Mouse (Mus musculus) heart, embryonic 14.5 days (tissue): ENCODE measurements around the gene Tnnc1. TPM values are rescaled to one million over a fixed set of nuclear protein-coding genes. Genes with fewer than 3 reads are reported as not detected.

Source experiments
- ATAC-seq: fragments of 200-750 bp; cut with Nextera tagmentation; 2 replicates; pipeline ENCODE4 v1.8.0; 2017; ENCODE audit warnings: low read depth, moderate TSS enrichment; ENCODE audit not compliant: insufficient number of reproducible peaks, insufficient read depth, low FRiP score
- H3K27ac ChIP-seq, 2 experiments: fragments of 200-500 bp in 1 of 2; fragments of 300-500 bp in 1 of 2; sonication (generic) in 1 of 2; replicated peaks in 1 of 2; 2 replicates each; pipeline ENCODE4 v1.5.1; 2012 to 2014; ENCODE audit warnings: low read depth in 2 of 2, low read length in 2 of 2, control low read depth in 1 of 2, mild to moderate bottlenecking in 1 of 2, mixed read lengths in 1 of 2; ENCODE audit not compliant: control insufficient read depth in 1 of 2, insufficient read depth in 1 of 2
- H3K27me3 ChIP-seq: fragments of 300-500 bp; sonication (generic); 2 replicates; pipeline ENCODE4 v1.6.1; 2014; ENCODE audit warnings: mild to moderate bottlenecking, low read length, control low read depth; ENCODE audit not compliant: control insufficient read depth, insufficient read depth
- H3K36me3 ChIP-seq: fragments of 300-500 bp; sonication (generic); 2 replicates; pipeline ENCODE4 v1.6.1; 2014; ENCODE audit warnings: mild to moderate bottlenecking, control low read depth, low read length, mixed read lengths; ENCODE audit not compliant: control insufficient read depth, insufficient read depth
- H3K4me1 ChIP-seq, 2 experiments: fragments of 200-500 bp in 1 of 2; fragments of 300-500 bp in 1 of 2; sonication (generic) in 1 of 2; 2 replicates each; pipeline ENCODE4 v1.6.1; 2012 to 2014; ENCODE audit warnings: low read length in 2 of 2, control low read depth in 1 of 2, mixed read lengths in 1 of 2; ENCODE audit not compliant: control insufficient read depth in 2 of 2, insufficient read depth in 2 of 2
- H3K4me2 ChIP-seq: fragments of 300-500 bp; sonication (generic); 2 replicates; pipeline ENCODE4 v1.6.1; 2014; ENCODE audit warnings: mild to moderate bottlenecking, low read length
- H3K4me3 ChIP-seq, 2 experiments: fragments of 200-500 bp in 1 of 2; fragments of 300-500 bp in 1 of 2; sonication (generic) in 1 of 2; 2 replicates each; pipeline ENCODE4 v1.5.1; 2012 to 2014; ENCODE audit warnings: low read length in 2 of 2, mild to moderate bottlenecking in 2 of 2, control low read depth in 1 of 2, low read depth in 1 of 2, moderate library complexity in 1 of 2; ENCODE audit not compliant: control insufficient read depth in 1 of 2, insufficient read depth in 1 of 2
- H3K9ac ChIP-seq: fragments of 300-500 bp; sonication (generic); 2 replicates; pipeline ENCODE4 v1.6.1; 2014; ENCODE audit warnings: mild to moderate bottlenecking, low read length
- H3K9me3 ChIP-seq: fragments of 300-500 bp; sonication (generic); 2 replicates; pipeline ENCODE4 v1.6.1; 2016; ENCODE audit warnings: low read length, control low read depth; ENCODE audit not compliant: control insufficient read depth
- WGBS: fragments of 180-500 bp; shearing (Covaris S2); extraction: QIAGEN DNeasy Blood & Tissue Kit; methylation state at CpG from one replicate; pipeline ENCODE4 v1.1.7; 2014; 5-methylcytosine and 5-hydroxymethylcytosine counted together
- polyA plus RNA-seq: library from polyadenylated mRNA; unstranded; fragments of >200 nt; fragmentation: Nextera tagmentation; extraction: Ambion mirVana; gene quantifications from 2 replicates; pipeline ENCODE4 v1.2.1, GENCODE M21; 2014

Tnnc1 gene
- polyA plus RNA-seq, 1 experiment from 2014 or later: 5,119 TPM

DNA sequence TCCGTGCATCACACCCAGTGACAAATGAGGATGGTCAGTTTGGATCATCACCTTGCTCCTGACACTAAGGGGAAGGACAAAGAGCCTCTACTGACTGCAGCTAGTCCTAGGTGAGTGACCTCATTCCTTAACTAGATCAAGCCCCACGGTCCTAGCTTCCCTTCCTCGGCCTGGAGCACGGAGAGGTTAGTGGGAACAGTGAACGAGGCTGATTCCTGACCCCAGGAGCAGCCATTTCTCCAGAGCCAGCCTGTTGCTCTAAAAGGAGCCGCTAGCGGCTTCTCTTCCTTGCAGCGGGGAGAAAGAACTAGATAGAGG, 2.9 kb upstream of the Tnnc1 start:
- Histone ChIP-seq H3K4me1 (peaks cover 13 to 31% of the 10 kb centered on the region in 2 experiments), H3K9me3 (no peaks in the 10 kb centered on the region), H3K27me3 (no peaks in the 10 kb centered on the region), H3K4me3 (peak overlapping the region; percentile 91 to 93), H3K9ac (peak overlapping the region; percentile 89), H3K36me3 (peaks cover 52% of the 10 kb centered on the region), H3K4me2 (peak overlapping the region; percentile 93), H3K27ac (peak overlapping the region; percentile 96 to 97)
- ATAC-seq: no peak
- WGBS: 3% methylated on average over 8 of the region's 8 CpGs

DNA sequence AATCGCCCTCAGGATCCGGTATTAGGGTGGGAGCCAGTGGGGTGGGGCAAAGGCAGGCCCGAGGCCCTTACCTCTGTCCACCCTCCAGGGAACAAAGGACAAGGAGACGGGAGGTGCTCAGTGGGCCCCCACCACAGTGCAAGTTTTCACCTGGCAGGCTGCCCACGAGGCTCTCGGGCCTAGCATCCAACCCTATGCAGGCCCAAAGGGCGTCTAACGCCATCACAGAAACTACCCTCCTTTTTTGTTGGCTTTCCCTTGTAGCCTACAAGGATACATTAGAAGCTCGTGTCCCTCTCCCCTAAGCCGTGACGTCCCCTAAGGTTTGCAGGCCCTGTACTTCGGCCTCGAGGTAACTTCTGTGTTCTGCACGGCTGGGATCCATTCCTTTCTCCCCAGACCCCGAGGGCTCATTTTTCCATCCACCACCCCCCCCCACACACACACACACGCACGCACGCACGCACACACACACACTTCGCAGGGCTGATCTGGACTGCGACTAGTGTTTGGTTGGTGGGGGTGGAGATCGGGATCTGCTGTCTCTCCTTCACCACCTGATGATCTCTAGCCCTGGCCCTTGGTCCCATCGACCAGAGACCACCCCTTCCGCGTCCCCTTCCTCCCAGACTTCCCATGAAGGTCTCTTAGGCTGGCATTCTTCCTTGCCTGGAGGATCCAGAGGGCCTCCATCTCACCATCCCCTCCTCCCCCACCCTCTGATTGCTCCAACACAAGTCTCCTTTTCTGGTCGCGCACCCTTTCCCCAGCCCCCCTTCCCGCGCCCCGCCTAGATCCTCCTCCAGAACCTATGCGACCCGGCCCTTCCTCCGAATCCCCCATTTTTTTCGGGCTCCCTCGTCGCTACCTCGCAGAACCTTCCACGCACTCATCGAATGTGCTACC, 2.3 kb upstream of the Tnnc1 start:
- H3K4me2 ChIP-seq: peak overlapping the region; percentile 93
- peaks cover 13 to 28% of the 10 kb centered on the region in 2 experiments for H3K4me1 ChIP-seq
- ATAC-seq: peak; percentile 8; the same call in 1 of the 2 replicates
- peak overlapping the region; percentile 96 to 97 for H3K27ac ChIP-seq
- no peaks in the 10 kb centered on the region for H3K9me3 ChIP-seq
- peaks cover 52% of the 10 kb centered on the region for H3K36me3 ChIP-seq
- H3K4me3 ChIP-seq: peak overlapping the region; percentile 91 to 93
- under 1% methylated on average over 39 of the region's 39 CpGs for WGBS
- peak overlapping the region; percentile 89 for H3K9ac ChIP-seq
- no peaks in the 10 kb centered on the region for H3K27me3 ChIP-seq

GRCm38 (mm10) chr14:31206472-31206981, 1.6 kb upstream of the Tnnc1 start:
- ATAC-seq: peak; percentile 18; the same call in 1 of the 2 replicates
- peak overlapping the region; percentile 93 for H3K4me2 ChIP-seq

GRCm38 (mm10) chr14:31207070-31207830, 862 bp upstream of the Tnnc1 start:
- H3K27ac ChIP-seq: peak overlapping the region; percentile 28 to 96
- H3K36me3 ChIP-seq: peaks cover 52% of the 10 kb centered on the region
- H3K9ac ChIP-seq: peak overlapping the region; percentile 89
- no peaks in the 10 kb centered on the region for H3K27me3 ChIP-seq
- peak overlapping the region; percentile 93 for H3K4me2 ChIP-seq
- no peak for ATAC-seq
- peak overlapping the region; percentile 49 to 91 for H3K4me3 ChIP-seq
- peaks cover 19 to 41% of the 10 kb centered on the region in 2 experiments for H3K4me1 ChIP-seq
- H3K9me3 ChIP-seq: no peaks in the 10 kb centered on the region
- WGBS: 72% methylated on average over 13 of the region's 13 CpGs

More at GRCm38 (mm10) chr14:31206472-31206981, 1.6 kb upstream of the Tnnc1 start:
- peak overlapping the region; percentile 89 for H3K9ac ChIP-seq
- peak overlapping the region; percentile 96 to 97 for H3K27ac ChIP-seq
- WGBS: under 1% methylated on average over 48 of the region's 48 CpGs
- H3K27me3 ChIP-seq: no peaks in the 10 kb centered on the region
- H3K36me3 ChIP-seq: peaks cover 52% of the 10 kb centered on the region
- peaks cover 15 to 34% of the 10 kb centered on the region in 2 experiments for H3K4me1 ChIP-seq
- peak overlapping the region; percentile 91 to 93 for H3K4me3 ChIP-seq
- no peaks in the 10 kb centered on the region for H3K9me3 ChIP-seq

- peak overlapping the region; percentile 95 for H3K9ac ChIP-seq
- peak overlapping the region; percentile 93 for H3K4me2 ChIP-seq
- ATAC-seq: peak; percentile 80
- no peaks in the 10 kb centered on the region for H3K9me3 ChIP-seq
- H3K4me3 ChIP-seq: peak overlapping the region; percentile 83 to 91
- WGBS: 31% methylated on average over 4 of the region's 4 CpGs
- peaks cover 34 to 51% of the 10 kb centered on the region in 2 experiments for H3K4me1 ChIP-seq
- peak overlapping the region; percentile 99 for H3K27ac ChIP-seq
- H3K36me3 ChIP-seq: peaks cover 40% of the 10 kb centered on the region
- no peaks in the 10 kb centered on the region for H3K27me3 ChIP-seq
Measured at GRCm38 (mm10) chr14:31209133-31209557, 1.0 kb downstream of the Tnnc1 start.

DNA sequence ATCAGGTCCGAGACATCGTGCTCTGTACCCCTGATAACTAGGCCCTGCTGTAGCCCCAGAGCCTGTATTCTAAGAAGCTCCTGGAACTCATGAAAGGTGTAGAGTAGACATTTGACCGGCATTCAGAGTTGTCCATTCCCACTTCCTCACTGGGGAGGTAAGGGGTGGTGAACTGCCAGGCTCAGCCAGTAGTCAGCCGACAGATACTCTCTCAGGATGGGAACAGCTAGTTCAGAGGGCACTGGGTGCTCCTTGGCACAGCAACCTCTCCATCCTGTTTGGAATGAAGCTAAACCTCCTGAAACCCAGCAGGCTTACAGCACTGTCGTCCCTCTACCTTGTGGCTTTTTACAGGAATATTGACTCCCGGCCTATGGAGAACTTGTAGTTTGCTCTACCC, 3.7 kb downstream of the Tnnc1 start:
- Histone ChIP-seq H3K27me3 (no peaks in the 10 kb centered on the region), H3K4me3 (peak overlapping the region; percentile 16 to 91; a peak in 3 of 4 replicates), H3K4me2 (peak overlapping the region; percentile 93), H3K36me3 (peaks cover 34% of the 10 kb centered on the region), H3K27ac (peak overlapping the region; percentile 59 to 84), H3K9ac (peak overlapping the region; percentile 95), H3K9me3 (no peaks in the 10 kb centered on the region), H3K4me1 (peaks cover 36 to 49% of the 10 kb centered on the region in 2 experiments)
- ATAC-seq: no peak
- WGBS: 62% methylated on average over 6 of the region's 6 CpGs

GRCm38 (mm10) chr14:31212499-31212898, 4.4 kb downstream of the Tnnc1 start:
- peak overlapping the region; percentile 59 to 84 for H3K27ac ChIP-seq
- ATAC-seq: no peak
- 26% methylated on average over 3 of the region's 3 CpGs for WGBS

More at GRCm38 (mm10) chr14:31212499-31212898, 4.4 kb downstream of the Tnnc1 start:
- H3K9ac ChIP-seq: peak overlapping the region; percentile 95
- H3K36me3 ChIP-seq: peaks cover 34% of the 10 kb centered on the region
- H3K4me2 ChIP-seq: peak overlapping the region; percentile 93; the same call in 1 of the 2 replicates
- peaks cover 32 to 43% of the 10 kb centered on the region in 2 experiments for H3K4me1 ChIP-seq
- H3K9me3 ChIP-seq: no peaks in the 10 kb centered on the region
- no peaks in the 10 kb centered on the region for H3K27me3 ChIP-seq
- H3K4me3 ChIP-seq: no peak overlapping the region
